Mouse (Mus musculus): Measurements from ENCODE around the gene Elane.

DNA sequence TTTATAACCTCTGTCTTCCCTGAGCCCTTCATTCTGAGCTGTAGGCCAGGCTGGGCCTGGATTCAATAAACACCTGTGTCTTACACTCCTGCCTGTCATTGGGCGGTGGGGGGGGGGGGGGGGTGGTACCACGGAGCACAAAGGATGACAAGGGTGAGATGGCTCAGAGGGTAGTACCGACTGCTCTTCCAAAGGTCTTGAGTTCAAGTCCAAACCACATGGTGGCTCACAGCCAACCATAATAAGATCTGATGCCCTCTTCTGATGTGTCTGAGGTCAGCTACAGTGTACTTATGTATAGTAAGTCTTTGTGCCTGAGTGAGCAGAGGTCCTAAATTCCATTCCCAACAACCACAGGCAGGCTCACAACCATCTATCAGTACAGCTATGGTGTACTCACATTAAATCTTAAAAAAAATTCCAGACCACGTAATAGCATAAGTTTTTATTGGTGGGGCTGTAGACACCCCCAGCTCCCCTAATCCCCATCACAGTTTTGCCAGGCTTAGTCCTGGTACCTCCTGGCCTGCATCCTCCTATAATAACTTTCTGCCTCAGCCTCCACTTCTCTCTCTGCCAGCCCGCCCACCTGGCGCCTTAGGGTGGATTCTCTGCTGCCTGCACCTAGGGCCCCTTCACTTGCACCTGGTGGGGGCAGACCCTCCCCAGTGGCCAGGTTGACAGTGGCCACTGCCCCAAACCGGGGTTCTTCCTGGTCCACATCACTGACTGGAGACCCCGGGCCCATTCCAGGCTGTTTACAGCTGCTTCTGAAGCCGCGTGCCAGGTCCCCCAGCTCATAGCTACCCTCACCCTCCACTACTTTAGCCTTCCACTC is 21.5 kb upstream of the Elane start:
- no peak for TF ChIP-seq CTCF (IDR thresholded peaks at IDR 0.05; ENCODE audit: extremely low read depth, insufficient read depth, insufficient read length, insufficient replicate concordance)
- no peak for TF ChIP-seq POLR2A (IDR thresholded peaks at IDR 0.05; ENCODE audit: low read depth, low read length)
